Mouse (Mus musculus) bone marrow macrophage, adult 2 months (primary cell): ENCODE data around the gene Gm28051.

Source experiments
- CTCF ChIP-seq: IDR thresholded peaks from 2 replicates; pipeline ENCODE4 v1.5.1; 2012; ENCODE audit warnings: low read depth, mild to moderate bottlenecking, low read length, moderate library complexity
- POLR2A ChIP-seq: IDR thresholded peaks from 2 replicates; pipeline ENCODE4 v1.6.1; 2012; ENCODE audit warnings: mild to moderate bottlenecking, low read depth, low read length, borderline replicate concordance

DNA sequence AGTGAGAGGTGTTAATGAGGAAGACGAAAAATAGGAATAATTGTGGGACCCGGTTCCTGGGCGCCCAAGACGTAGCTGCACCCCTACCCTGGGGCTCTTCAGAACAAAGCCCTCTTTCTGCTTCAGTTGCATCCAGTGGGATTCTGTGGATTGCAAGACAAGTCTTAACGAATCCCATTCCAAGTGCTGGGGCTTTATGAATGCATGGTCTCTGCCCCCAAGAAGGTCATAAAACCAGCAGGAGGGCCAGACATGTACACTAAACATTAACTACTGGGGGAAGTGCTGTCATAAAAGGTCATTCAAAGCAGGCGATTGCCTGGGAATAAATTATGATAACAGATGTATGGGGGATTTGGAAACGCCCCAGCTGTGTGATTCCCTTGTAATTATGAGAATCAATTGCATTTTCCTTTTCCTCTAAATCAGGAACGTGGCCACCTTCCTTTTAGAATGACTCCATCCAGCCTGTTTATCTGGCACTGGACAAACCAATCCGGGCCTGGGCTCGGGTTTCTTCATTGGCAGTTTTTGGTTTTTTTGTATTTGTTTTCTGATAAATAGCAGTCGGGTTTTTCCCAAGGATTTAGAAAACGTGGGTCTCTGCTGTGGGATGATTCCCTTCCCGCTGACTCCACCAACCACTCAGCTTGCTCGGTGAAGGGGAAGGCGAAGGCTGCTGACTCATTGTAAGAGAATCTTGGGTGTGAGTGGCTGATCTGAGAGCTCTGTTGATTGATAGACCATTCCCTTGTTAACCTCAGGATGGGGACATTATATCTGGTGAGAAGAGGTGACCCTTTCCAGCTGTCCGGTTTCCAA is 26.6 kb downstream of the Gm28051 start:
- TF ChIP-seq CTCF (no peak), POLR2A (no peak)
